Mouse (Mus musculus): ENCODE data around the gene Gm20708.

Gm20708 gene

DNA sequence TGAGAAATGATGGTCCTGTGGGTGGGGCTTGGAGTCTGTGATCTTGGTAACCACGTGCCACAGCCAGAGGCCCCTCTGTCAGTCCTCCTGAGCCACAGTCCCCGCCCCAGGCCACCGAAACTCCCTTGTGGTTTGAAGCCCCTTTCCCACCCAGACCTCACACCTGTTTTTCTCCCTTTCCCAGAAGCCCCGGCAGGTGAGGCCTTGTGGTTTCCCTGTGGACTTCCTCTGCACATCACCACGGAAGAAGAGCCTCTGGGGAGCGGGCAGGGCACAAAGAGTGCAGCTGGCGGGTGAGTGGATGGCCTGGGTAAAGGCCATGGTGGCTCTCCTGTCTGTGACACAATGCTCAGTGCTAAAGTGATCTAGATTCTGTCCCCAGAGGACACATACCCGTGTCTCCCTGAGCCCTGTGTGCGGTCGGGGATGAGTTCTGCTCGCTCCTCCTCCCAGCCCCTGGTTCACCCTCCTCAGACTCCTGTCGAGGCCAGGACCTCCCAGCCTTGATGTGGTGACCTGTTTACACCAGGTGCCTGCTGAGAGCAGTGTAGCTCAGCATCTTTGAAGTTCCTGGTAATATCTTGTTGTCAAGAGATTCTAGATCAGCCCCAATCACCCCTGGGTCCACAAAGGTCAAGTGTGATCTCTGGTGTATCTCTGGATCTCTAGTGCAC, 62.6 kb downstream of the Gm20708 start:
- no peak for DNase-seq

GRCm38 (mm10) chr11:117872861-117873608, 63.6 kb downstream of the Gm20708 start, which contains the start of gene Tha1:
Tha1 (minus strand) TSS chr11:117873481.
- DNase-seq = peak; percentile 84 to 90

DNA sequence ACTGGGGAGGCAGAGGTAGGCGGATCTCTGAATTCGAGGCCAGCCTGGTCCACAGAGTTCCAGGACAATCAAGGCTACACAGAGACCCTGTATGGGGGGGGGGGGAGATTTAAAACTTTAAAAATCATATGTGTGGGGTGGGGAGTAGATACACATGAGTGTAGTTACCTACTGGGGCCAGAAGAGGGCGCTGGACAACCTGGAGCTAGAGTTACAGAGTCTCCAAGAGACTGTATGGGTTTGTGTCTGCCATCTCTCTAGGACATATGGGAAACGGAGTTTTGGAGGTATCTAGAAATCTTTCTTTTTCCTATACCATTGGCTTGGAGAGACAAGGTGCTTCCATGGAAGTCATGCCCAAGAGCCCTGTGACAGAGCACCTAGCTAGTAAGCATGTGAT, 65.0 kb downstream of the Gm20708 start:
- DNase-seq = peak in 1 of 2 experiments; percentile 57

GRCm38 (mm10) chr11:117875681-117876080, 66.2 kb downstream of the Gm20708 start:
- no peak for DNase-seq

DNA sequence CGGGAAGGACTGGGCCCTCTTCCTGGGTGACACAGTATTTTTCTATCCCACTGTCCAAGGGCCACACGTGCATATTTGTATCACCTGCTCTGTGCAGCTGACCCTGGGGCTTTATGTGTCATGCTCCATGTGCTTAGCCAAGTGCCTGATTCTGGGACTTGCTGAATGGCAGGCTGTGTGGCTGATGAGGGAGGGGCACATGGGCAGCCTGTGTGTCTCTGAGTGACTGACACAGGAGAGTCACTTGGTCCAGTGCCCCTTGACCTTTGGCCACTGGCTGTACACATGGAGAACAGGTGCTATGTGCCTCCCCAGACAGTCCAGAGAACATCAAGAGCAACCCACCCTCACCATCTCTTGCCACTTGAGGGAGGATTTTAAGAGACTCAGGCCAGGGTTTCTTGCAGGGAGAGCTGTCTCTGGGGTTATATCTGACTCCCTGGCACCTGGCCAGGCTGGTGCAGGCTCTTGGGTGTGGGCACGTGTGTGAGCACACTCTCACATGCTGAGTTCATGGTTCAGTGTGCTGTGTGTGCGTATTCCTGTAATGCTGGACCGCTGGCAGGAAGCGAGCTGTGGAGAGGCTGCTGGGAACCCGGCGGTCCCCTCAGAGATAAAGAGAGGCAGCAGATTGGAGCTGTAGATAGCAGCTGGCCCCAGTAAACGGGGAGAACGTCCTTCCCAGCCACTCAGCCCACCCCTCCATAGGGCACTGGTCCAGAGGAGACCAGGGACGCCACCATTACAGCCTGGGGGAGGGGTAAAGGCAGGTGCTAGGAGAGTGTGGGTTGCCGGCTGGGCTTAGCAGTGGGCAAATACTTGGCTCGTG, 68.7 kb downstream of the Gm20708 start:
- peak; percentile 65 to 83 for DNase-seq

- DNase-seq = peak; percentile 33 to 45
These were observed 69.4 kb downstream of the Gm20708 start for GRCm38 (mm10) chr11:117878892-117879291.

- DNase-seq = no peak
These were observed 70.2 kb downstream of the Gm20708 start for GRCm38 (mm10) chr11:117879676-117880075.

DNA sequence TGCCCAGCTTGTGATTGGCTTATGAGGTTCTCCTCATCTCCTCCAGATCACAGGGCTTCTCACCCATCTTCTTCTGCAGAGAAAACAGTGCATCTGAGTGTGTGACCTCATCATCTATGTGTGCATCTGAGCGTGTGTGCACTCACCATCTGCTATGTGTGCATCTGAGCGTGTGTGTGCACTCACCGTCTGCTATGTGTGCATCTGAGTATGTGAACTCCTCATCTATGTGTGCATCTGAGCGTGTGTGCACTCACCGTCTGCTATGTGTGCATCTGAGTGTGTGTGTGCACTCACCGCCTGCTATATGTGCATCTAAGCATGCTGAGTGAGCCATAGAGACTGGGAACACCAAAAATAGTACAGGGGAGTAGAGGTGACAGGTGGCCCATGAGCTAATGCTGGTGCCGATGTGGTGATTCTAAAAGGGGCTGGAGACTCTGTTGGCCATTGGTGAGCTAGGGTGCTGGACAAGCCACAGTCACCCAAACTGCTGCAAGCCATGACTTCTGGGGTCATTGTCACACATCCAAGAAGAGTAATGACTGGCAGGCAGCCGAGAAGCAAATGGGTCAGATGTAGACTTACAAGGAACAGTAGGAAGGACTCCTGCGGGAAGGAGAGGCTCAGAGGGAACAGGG, 71.0 kb downstream of the Gm20708 start:
- peak in 1 of 2 experiments; percentile 22 for DNase-seq

GRCm38 (mm10) chr11:117880977-117881358, 71.5 kb downstream of the Gm20708 start:
- peak in 1 of 2 experiments; percentile 21 for DNase-seq

DNA sequence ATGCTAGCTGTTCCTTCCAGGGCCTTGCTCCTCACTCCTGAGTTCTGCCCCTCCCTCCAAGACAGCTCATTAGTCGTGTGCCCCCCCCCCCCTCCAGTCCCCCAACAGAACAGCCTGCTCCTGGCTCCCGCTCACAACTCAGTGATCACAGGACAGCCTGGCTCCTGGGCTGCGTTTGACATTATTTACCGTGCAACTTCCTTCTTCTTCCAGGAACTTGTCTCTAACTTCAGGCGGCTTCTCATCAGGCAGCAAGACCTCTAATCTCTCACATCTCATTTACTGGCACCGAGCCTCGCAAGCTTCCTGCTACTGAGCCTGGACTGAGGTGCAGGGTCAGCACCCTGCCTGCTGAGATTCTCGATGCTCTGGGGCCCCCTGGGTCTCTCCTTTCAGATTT, 72.3 kb downstream of the Gm20708 start:
- DNase-seq = peak; percentile 69 to 75

DNA sequence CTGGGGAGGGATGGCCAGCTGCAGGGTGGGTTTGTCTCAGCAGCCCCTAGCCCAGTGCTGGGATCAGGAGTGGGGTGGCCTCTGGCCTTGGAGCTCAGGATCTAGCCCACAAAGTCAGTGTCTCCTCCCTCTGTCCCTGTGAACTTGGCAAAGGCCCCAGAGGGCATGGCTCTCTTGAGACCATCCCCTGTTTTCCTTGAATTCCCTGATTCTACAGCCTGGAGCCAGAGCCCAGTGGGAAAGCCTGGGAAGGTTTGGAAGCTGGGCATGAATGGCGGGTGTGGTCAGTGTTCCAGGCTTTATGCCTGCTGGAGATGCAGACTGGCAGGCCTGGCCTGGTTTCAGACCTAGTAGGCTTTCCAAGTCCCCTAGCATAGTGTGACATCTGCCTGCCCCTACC, 72.7 kb downstream of the Gm20708 start:
- peak; percentile 39 to 47 for DNase-seq

GRCm38 (mm10) chr11:117886000-117886399, 76.5 kb downstream of the Gm20708 start:
- no peak for DNase-seq

- DNase-seq = no peak
These were observed 78.8 kb downstream of the Gm20708 start for GRCm38 (mm10) chr11:117888168-117888852.

DNA sequence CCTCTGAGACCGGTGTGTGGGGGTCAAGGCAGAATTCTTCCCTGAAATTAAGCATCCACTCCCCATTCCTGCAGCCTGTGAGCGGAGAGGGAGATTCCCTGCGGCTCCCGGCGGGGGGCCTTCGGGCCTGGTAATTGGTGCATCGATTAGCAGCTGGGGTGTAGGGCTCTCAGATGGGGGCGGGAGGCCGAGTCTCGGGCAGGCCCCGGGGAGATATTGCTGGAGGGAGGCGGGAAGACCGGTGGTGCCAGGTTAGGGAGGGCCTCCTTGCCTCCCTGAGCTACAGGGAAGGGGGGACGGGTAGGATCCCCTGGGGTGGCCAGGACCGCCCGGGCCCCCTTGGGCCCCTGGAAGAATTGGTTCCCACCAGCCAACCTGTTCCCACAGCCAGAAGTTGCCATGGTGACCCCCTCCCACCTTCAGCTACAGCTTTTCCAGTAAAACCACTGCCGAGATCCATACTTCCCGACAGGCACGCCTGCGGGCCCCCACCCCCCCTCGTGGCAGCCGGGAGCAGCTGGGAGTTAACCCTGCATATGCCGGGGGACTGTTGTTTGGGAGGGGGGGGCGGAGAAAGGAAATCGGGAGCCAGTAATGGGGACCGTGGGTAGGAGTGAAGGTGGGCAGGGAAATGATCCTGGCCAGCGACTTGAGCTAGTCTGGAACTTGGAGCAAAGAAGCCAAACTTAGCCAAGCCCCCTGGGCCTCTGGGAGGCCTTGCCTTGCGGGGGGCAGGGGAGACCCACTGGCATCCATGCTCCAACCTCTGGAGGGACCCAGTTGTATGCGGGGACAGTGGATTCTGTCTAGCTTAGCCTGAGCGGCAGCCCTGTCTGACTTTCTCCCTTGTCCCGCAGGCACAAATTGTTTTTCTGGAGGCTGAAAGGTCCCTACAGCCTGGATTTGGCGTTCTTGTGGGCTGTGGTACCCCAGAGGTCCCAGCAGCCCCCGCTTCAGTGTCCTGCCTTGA, 79.7 kb downstream of the Gm20708 start:
- DNase-seq = peak; percentile 71 to 78

Data from kidney, postnatal 4 days (tissue).